Mouse (Mus musculus) bone marrow macrophage, adult 2 months (primary cell): ENCODE data around the gene Fam160b1. TPM values are rescaled to one million over a fixed set of nuclear protein-coding genes. Genes with fewer than 3 reads are reported as not detected.

Experiments used
- H3K27ac ChIP-seq: 2 replicates; pipeline ENCODE4 v1.5.1; 2012; ENCODE audit warnings: low read depth, low read length; ENCODE audit not compliant: insufficient read depth
- H3K4me1 ChIP-seq: 2 replicates; pipeline ENCODE4 v1.6.1; 2012; ENCODE audit warnings: low read length; ENCODE audit not compliant: control insufficient read depth, insufficient read depth
- H3K4me3 ChIP-seq: 2 replicates; pipeline ENCODE4 v1.5.1; 2012; ENCODE audit warnings: mild to moderate bottlenecking, low read length, moderate library complexity; ENCODE audit not compliant: insufficient read depth
- CTCF ChIP-seq: IDR thresholded peaks from 2 replicates; pipeline ENCODE4 v1.5.1; 2012; ENCODE audit warnings: low read depth, mild to moderate bottlenecking, low read length, moderate library complexity
- POLR2A ChIP-seq: IDR thresholded peaks from 2 replicates; pipeline ENCODE4 v1.6.1; 2012; ENCODE audit warnings: mild to moderate bottlenecking, low read depth, low read length, borderline replicate concordance
- polyA plus RNA-seq: library from polyadenylated mRNA; stranded (reverse); fragments of >200 nt; gene quantifications from 2 replicates; pipeline ENCODE4 v1.2.4, GENCODE M21; 2012; ENCODE audit not compliant: missing spikeins, insufficient read depth, insufficient read length

Gene Fam160b1
- polyA plus RNA-seq, 1 experiment, result 24.1 TPM

GRCm38 (mm10) chr19:57364942-57365673 lies 4.6 kb downstream of the Fam160b1 start:
- TF ChIP-seq POLR2A, result no peak
- TF ChIP-seq CTCF, result no peak
- Histone ChIP-seq H3K4me3 (no peak overlapping the region), H3K27ac (no peak overlapping the region), H3K4me1 (peaks cover 29% of the 10 kb centered on the region)

GRCm38 (mm10) chr19:57366007-57366406 lies 5.5 kb downstream of the Fam160b1 start:
- TF ChIP-seq CTCF (no peak), POLR2A (no peak)
- no peak overlapping the region for H3K4me3 ChIP-seq
- peaks cover 29% of the 10 kb centered on the region for H3K4me1 ChIP-seq
- no peak overlapping the region for H3K27ac ChIP-seq

GRCm38 (mm10) chr19:57366626-57367025 lies 6.1 kb downstream of the Fam160b1 start:
- Histone ChIP-seq H3K27ac (no peak overlapping the region), H3K4me3 (no peak overlapping the region), H3K4me1 (peaks cover 29% of the 10 kb centered on the region)
- no peak for TF ChIP-seq POLR2A
- no peak for TF ChIP-seq CTCF

GRCm38 (mm10) chr19:57367201-57367600 lies 6.7 kb downstream of the Fam160b1 start:
- no peak overlapping the region for H3K4me3 ChIP-seq
- TF ChIP-seq CTCF (no peak), POLR2A (no peak)
- peaks cover 29% of the 10 kb centered on the region for H3K4me1 ChIP-seq
- H3K27ac ChIP-seq, result no peak overlapping the region

- Histone ChIP-seq H3K27ac (no peak overlapping the region), H3K4me1 (peaks cover 24% of the 10 kb centered on the region), H3K4me3 (no peak overlapping the region)
- TF ChIP-seq CTCF (no peak), POLR2A (no peak)
These were observed 7.4 kb downstream of the Fam160b1 start for GRCm38 (mm10) chr19:57367849-57368387.

- TF ChIP-seq CTCF (no peak), POLR2A (no peak)
- no peak overlapping the region for H3K27ac ChIP-seq
- H3K4me1 ChIP-seq, result peaks cover 7% of the 10 kb centered on the region
- no peak overlapping the region for H3K4me3 ChIP-seq
These were observed 12.9 kb downstream of the Fam160b1 start for GRCm38 (mm10) chr19:57373276-57373811.

GRCm38 (mm10) chr19:57375161-57375560 lies 14.7 kb downstream of the Fam160b1 start:
- peaks cover 7% of the 10 kb centered on the region for H3K4me1 ChIP-seq
- H3K27ac ChIP-seq, result peak overlapping the region; percentile 65
- TF ChIP-seq CTCF (no peak), POLR2A (no peak)
- H3K4me3 ChIP-seq, result no peak overlapping the region

GRCm38 (mm10) chr19:57375746-57376145 lies 15.3 kb downstream of the Fam160b1 start:
- Histone ChIP-seq H3K4me3 (no peak overlapping the region), H3K27ac (peak overlapping the region; percentile 65; the same call in 1 of the 2 replicates), H3K4me1 (peaks cover 7% of the 10 kb centered on the region)
- no peak for TF ChIP-seq CTCF
- no peak for TF ChIP-seq POLR2A

- TF ChIP-seq CTCF (no peak), POLR2A (no peak)
- Histone ChIP-seq H3K27ac (no peak overlapping the region), H3K4me3 (no peak overlapping the region), H3K4me1 (peaks cover 7% of the 10 kb centered on the region)
These were observed 16.7 kb downstream of the Fam160b1 start for GRCm38 (mm10) chr19:57377043-57377703.
